Mouse (Mus musculus) cerebellum, adult 11-12 months (tissue): ENCODE data around the gene Baz2a.
"Not testable (repeated sequence)": the region's sequence is repeated elsewhere in the genome, so short reads cannot be mapped to it uniquely, and the experiment has no call there.

ENCODE experiments used
- DNase-seq: peaks from one replicate; pipeline ENCODE4 v3.0.0; 2022

Baz2a gene

GRCm38 (mm10) chr10:128091564-128092505, at the start of gene Baz2a:
Gene Baz2a, plus strand, starts transcription at chr10:128091577.
- DNase-seq = peak; percentile 77

DNA sequence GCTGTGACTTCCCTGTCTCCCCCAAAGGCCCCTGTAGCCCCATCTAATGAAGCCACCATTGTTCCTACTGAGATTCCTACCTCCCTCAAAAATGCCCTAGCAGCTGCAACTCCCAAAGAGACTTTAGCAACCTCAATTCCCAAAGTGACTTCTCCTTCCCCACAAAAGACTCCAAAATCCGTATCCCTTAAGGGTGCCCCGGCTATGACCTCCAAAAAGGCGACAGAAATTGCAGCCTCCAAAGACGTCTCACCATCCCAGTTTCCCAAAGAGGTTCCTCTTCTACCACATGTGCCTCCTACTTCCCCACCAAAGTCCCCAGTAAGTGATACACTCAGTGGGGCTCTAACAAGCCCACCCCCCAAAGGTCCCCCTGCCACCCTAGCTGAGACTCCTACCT, 49.7 kb upstream of the Baz2a start:
- no peak for DNase-seq

DNA sequence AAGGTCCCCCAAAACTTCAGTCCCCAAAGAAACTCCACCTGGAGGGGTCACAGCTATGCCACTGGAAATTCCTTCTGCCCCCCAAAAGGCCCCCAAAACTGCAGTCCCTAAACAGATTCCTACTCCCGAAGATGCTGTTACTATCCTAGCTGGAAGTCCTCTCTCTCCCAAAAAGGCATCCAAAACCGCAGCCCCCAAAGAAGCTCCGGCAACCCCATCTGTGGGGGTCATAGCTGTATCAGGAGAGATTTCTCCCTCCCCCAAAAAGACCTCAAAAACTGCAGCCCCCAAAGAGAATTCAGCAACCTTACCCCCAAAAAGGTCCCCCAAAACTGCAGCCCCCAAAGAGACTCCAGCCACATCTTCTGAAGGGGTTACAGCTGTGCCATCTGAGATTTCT, 48.9 kb upstream of the Baz2a start:
- no peak for DNase-seq

DNA sequence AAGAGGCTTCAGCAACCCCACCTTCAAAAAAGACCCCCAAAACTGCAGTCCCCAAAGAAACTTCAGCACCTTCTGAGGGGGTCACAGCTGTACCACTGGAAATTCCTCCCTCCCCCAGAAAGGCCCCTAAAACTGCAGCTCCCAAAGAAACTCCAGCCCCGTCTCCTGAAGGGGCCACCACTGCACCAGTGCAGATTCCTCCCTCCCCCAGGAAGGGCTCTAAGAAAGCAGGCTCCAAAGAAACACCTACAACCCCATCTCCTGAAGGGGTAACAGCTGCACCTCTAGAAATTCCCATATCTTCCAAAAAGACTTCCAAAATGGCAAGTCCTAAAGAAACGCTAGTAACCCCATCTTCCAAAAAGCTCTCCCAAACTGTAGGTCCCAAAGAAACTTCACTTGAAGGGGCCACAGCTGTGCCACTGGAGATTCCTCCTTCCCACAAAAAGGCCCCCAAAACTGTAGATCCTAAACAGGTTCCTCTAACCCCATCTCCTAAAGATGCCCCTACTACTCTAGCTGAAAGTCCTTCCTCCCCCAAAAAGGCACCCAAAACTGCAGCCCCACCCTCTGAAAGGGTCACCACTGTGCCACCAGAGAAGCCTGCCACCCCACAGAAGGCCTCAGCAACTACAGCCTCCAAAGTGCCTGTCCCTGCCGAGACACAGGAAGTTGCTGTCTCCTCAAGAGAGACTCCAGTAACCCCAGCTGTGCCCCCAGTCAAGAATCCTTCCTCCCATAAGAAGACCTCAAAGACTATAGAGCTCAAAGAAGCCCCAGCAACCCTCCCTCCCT, 48.1 kb upstream of the Baz2a start:
- DNase-seq = no peak

DNA sequence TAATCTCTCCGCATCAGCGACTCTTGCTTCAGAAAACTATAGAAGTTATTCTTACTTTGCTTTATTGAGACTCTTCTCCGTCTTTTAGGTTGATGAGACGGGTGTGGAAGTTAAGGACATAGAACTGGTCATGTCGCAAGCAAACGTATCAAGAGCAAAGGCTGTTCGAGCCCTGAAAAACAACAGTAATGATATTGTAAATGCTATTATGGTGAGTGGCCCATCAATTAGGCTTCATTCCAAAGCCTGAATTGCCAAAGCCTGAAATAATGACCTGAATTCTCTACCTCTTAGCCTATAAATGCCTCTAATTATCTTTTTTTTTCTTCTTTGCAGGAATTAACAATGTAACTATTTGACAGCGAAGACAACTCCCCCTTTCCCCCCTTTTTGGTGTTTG, 43.2 kb upstream of the Baz2a start:
- no peak for DNase-seq

GRCm38 (mm10) chr10:128049741-128050140, 41.6 kb upstream of the Baz2a start:
- no peak for DNase-seq

DNA sequence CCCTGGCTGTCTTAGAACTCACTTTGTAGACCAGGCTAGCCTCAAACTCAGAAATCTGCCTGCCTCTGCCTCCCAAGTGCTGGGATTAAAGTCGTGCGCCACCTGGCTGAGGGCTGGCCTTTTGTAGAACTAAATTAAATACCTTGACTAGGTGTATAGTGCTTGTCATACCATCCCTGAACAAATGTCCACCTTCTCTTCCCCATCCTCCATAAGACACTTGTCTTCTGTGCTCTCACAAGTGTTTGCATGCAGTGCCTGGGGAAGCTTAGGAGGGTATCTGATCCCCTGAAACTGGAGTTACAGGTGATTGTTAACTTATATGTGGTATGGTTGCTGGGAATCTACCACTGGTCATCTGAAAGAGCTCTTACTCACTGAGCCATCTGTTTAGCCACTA, 41.0 kb upstream of the Baz2a start:
- DNase-seq = no peak

DNA sequence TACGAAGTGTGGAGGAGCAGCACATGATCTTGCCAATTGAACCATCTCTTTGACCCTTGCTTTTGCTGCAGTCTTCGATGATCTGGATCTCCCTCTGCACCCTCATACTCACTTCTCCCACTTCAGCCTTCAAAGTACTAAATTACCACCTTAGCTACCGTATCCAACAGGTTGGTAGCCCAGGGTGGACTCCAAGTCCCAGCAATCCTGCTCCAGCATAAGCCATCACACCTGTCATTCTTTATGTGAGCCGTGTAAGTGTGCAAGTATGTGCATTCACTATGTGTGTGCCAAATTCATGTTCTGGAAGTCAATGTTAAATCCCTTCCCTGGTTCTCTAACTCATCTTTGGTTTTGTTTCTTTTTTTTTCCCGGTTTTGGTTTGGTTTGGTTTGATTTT, 39.8 kb upstream of the Baz2a start:
- DNase-seq = no peak

DNA sequence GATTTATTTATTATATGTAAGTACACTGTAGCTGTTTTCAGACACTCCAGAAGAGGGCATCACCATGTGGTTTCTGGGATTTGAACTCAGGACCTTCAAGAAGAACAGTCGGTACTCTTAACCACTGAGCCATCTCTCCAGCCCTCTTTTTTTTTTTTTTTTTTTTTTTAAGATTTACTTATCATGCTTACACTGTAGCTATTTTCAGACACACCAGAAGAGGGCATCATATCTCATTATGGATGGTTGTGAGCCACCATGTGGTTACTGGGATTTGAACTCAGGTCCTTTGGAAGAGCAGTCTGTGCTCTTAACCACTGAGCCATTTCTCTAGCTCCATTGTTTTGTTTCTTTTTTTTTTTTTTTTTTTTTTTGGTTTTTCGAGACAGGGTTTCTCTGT, 39.2 kb upstream of the Baz2a start:
- not testable (repeated sequence) for DNase-seq

DNA sequence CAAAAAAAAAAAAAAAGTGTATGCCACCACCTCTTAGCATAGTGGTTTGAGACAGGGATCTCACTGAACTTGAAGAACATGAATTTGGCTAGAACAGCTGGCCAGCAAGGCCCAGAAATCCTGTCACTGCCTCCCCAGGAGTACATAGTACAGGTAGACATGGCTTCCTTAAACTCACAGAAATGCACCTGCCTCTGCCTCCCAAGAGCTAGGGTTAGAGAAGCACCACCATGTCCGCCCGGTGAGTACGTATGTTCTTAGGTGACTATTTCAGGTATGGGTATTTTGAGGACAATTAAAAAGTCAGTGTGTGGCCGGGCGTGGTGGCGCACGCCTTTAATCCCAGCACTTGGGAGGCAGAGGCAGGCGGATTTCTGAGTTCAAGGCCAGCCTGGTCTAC, 38.4 kb upstream of the Baz2a start:
- no peak for DNase-seq

- no peak for DNase-seq
Observed at GRCm38 (mm10) chr10:128058184-128058583, 33.2 kb upstream of the Baz2a start.

DNA sequence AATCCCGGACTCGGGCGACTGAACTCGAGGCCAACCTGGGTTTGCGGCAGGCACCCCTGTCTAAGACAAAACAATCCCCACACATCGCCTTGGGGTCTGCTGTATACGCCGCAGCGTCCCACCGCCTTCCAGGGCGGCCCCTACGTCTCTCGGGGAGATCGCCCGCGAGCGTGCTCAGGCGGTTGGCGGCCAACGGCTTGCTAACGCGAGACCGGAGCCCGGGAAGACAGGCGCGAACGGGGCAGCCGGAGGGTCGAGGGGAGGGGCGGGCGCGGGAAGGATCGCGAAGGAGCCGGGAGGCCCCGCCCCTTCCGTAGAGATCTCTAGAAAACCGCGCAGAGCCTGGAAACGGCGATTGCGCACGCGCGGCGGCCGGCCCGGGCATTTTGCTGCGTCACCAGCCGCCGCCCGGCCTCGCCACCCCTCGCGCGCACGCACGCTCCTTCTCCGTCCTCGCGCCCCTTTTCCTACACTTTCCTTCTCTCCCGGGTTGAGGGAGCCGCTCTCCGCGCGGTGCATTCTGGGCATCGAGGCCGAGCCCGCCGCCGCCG, 32.7 kb upstream of the Baz2a start, which contains the start of gene Ptges3:
Gene Ptges3 (plus strand): TSS at position 354 of the 551 bp plus-strand sequence.
- peak; percentile 98 for DNase-seq

- peak; percentile 62 for DNase-seq
Observed at GRCm38 (mm10) chr10:128059207-128059981, 32.0 kb upstream of the Baz2a start.

- DNase-seq = no peak
Observed at GRCm38 (mm10) chr10:128061109-128061508, 30.3 kb upstream of the Baz2a start.

DNA sequence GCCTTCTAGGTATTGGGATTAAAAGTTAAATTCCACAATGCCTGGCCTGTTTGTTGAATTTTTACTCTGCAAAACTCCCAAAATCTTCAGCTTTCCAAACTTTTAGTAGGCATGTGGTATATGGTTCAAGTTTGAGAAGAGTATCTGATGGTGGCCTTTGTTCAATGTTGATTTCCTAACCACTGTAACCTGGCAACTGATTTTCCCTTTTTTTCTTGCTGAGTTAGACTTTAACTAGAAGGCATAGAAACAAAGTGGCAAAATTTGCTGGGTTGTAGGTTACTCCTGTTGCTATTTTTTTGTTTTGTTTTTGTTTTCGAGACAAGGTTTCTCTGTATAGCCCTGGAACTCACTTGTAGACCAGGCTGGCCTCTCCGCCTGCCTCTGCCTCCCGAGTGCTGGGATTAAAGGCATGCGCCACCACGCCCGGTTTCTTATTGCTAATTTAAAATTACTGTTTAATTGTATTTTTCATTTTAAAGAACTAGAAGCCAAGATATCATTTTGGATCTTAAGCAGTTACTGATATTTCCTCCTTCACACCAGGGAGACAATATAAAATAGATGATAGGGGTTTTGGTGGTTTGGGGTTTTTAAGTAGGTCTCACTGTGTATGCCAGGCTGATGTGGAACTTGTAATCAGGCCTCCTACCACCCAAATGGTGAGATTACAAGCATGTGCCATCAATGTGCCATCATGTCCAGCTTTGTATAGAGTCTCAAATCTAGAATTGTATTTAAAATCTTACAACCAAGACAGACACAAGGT, 29.0 kb upstream of the Baz2a start:
- DNase-seq = no peak

DNA sequence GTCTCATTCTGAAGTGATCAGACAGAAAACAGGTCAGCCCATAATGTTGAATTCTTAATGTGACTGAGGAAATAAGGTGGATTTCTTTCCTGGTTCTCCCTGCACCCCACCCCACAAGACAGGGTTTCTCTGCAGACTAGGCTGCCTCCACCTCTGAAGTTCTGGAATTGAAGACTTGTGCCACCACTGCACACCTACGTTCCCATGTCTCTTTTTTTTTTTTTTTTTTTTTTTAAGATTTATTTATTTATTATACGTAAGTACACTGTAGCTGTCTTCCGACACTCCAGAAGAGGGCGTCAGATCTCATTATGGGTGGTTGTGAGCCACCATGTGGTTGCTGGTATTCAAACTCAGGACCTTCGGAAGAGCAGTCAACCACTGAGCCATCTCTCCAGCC, 25.3 kb upstream of the Baz2a start:
- no peak for DNase-seq

DNA sequence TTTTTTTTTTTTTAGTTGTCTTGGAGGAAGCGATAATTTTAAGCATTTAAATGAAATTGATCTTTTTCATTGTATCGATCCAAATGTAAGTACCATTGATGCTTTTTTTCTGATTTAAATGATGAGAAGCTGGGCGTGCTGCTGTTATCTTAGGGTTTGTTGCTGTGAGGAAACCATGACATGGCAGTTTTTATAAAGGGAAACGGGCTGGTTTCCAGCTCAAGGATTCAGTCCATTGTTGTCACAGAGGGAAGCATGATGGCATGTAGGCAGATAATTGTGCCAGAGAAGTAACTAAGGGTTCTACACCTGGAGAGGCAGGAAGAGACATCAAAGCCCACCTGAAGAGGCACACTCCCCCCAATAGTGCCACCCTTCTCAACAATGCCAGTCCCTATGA, 22.2 kb upstream of the Baz2a start:
- DNase-seq = no peak

DNA sequence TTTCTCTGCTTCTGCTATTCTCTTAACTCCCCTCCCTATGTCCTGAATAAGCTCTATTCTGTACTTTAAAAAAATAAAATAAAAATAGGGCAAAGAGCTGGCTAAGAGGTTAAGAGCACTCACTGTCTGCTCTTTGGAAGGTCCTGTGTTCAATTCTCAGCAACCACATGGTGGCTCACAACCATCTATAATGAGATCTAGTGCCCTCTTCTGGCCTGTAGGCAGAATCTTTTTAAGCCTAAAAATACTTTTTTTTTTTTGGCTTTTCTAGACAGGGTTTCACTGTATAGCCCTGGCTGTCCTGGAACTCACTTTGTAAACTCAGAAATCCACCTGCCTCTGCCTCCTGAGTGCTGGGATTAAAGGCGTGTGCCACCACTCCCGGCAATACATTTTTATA, 20.9 kb upstream of the Baz2a start:
- DNase-seq = not testable (repeated sequence)

DNA sequence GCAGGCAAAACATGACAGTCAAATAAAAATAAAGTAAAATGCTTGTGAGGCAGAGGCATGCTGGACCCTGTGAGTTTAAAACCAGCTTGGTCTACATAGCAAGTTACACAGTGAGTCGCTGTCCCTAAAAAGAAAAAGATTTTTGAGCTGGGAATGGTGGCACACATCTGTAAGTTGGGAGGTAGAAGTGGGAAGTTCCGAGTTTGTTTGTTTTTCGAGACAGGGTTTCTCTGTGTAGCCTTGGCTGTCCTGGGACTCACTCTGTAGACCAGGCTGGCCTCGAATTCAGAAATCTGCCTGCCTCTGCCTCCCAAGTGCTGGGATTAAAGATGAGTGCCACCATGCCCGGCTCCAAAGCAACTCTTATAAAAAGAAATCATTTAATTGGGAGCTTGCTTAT, 13.1 kb upstream of the Baz2a start:
- DNase-seq = not testable (repeated sequence)

- no peak for DNase-seq
Observed at GRCm38 (mm10) chr10:128080496-128080895, 10.9 kb upstream of the Baz2a start.

DNA sequence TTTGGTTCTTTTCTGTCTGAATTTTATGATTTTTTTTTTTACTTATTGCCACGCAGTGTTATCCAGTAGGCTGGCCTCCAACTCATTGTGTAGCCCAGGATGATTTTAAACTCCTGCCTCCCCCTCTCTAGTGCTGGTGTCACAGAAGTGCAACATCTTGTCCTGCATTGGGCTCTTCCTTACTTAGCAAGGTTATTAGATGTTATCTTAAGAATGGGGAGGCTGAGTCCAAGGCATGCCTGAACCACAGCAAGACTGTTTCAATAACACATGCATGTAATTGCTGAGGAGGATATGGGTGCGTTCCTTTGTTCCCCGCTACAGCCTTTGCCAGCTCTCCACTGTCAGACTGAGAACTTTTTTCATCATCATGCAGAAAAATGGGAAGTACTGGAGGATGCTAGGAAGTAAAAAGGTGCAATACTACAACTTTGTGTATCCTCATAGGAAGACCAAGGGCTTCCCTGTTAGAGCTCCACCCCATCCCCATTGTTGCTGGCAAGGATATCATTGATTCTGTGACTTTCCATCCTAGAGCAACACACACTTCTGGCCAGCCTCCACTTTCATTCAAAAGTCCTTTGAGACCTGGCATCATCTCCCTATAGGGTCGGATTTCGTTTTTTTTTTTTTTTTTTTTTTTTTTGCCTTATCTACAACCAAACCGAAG, 9.4 kb upstream of the Baz2a start:
- DNase-seq = peak; percentile 50

GRCm38 (mm10) chr10:128082477-128082808, 8.9 kb upstream of the Baz2a start:
- no peak for DNase-seq
